Mouse (Mus musculus) kidney, embryonic 15.5 days (tissue): Measurements from ENCODE around the gene Nsun3. TPM values are rescaled to one million over a fixed set of nuclear protein-coding genes. Genes with fewer than 3 reads are reported as not detected.

Experiments used
- ATAC-seq: fragments of 200-750 bp; cut with Nextera tagmentation; replicated peaks from 2 replicates; pipeline ENCODE4 v1.8.0; 2017; ENCODE audit warnings: moderate TSS enrichment; ENCODE audit not compliant: low FRiP score
- H3K27ac ChIP-seq: fragments of 300-500 bp; sonication (generic); 2 replicates; pipeline ENCODE4 v1.5.1; 2015; ENCODE audit warnings: mild to moderate bottlenecking, inconsistent platforms
- H3K27me3 ChIP-seq: fragments of 300-500 bp; sonication (generic); 2 replicates; pipeline ENCODE4 v1.6.1; 2015; ENCODE audit warnings: inconsistent platforms
- H3K36me3 ChIP-seq: fragments of 300-500 bp; sonication (generic); 2 replicates; pipeline ENCODE4 v1.6.1; 2015; ENCODE audit warnings: inconsistent platforms
- H3K4me1 ChIP-seq: fragments of 300-500 bp; sonication (generic); 2 replicates; pipeline ENCODE4 v1.6.1; 2015; ENCODE audit warnings: inconsistent platforms
- H3K4me2 ChIP-seq: fragments of 300-500 bp; sonication (generic); 2 replicates; pipeline ENCODE4 v1.6.1; 2015; ENCODE audit warnings: moderate library complexity, mild to moderate bottlenecking, inconsistent platforms
- H3K4me3 ChIP-seq: fragments of 300-500 bp; sonication (generic); replicated peaks from 2 replicates; pipeline ENCODE4 v1.5.1; 2015; ENCODE audit warnings: mild to moderate bottlenecking, inconsistent platforms
- H3K9ac ChIP-seq: fragments of 300-500 bp; sonication (generic); 2 replicates; pipeline ENCODE4 v1.6.1; 2015; ENCODE audit warnings: mild to moderate bottlenecking, inconsistent platforms
- H3K9me3 ChIP-seq: fragments of 300-500 bp; sonication (generic); replicated peaks from 2 replicates; pipeline ENCODE4 v1.6.1; 2016; ENCODE audit warnings: inconsistent platforms
- WGBS: fragments of 180-500 bp; shearing (Covaris S2); methylation state at CpG from one replicate; pipeline ENCODE4 v1.1.7; 2015; ENCODE audit warnings: mixed read lengths; 5-methylcytosine and 5-hydroxymethylcytosine counted together
- polyA plus RNA-seq: library from polyadenylated mRNA; unstranded; fragments of >200 nt; fragmentation: Nextera tagmentation; extraction: Ambion mirVana; gene quantifications from 2 replicates; pipeline ENCODE4 v1.2.1, GENCODE M21; 2015

Gene Nsun3
- polyA plus RNA-seq = 8.5 and 8.7 TPM in 2 replicates

GRCm38 (mm10) chr16:62786621-62787331, at the start of gene Nsun3:
Nsun3 (minus strand) TSS chr16:62786818.
- WGBS = 5% methylated on average over 41 of the region's 41 CpGs
- Histone ChIP-seq H3K9me3 (no peaks in the 10 kb centered on the region), H3K27ac (peak within 1 kb of the TSS; percentile 93), H3K4me2 (peak within 1 kb of the TSS; percentile 68), H3K9ac (peak within 1 kb of the TSS; percentile 84), H3K36me3 (no peaks in the 10 kb centered on the region), H3K27me3 (no peaks in the 10 kb centered on the region), H3K4me3 (peak within 1 kb of the TSS; percentile 68), H3K4me1 (peaks cover 14% of the 10 kb centered on the region; the same call in 1 of the 2 replicates)
- peak; percentile 99 for ATAC-seq

GRCm38 (mm10) chr16:62834016-62834735, 47.6 kb upstream of the Nsun3 start:
- Histone ChIP-seq H3K4me3 (no peak overlapping the region), H3K4me1 (no peaks in the 10 kb centered on the region), H3K27ac (no peak overlapping the region), H3K36me3 (no peaks in the 10 kb centered on the region), H3K9me3 (no peaks in the 10 kb centered on the region), H3K9ac (no peak overlapping the region), H3K4me2 (no peak overlapping the region), H3K27me3 (no peaks in the 10 kb centered on the region)
- ATAC-seq = no peak
- WGBS = 74% methylated on average over 3 of the region's 3 CpGs

GRCm38 (mm10) chr16:62832481-62832880, 45.9 kb upstream of the Nsun3 start:
- peak; percentile 60; the same call in 1 of the 2 replicates for ATAC-seq
- Histone ChIP-seq H3K9me3 (no peaks in the 10 kb centered on the region), H3K9ac (no peak overlapping the region), H3K4me2 (no peak overlapping the region), H3K27me3 (no peaks in the 10 kb centered on the region), H3K4me3 (no peak overlapping the region), H3K4me1 (no peaks in the 10 kb centered on the region), H3K27ac (no peak overlapping the region), H3K36me3 (no peaks in the 10 kb centered on the region)
- WGBS = 21% methylated on average over 4 of the region's 4 CpGs

- no peak overlapping the region for H3K4me2 ChIP-seq
- no peaks in the 10 kb centered on the region for H3K4me1 ChIP-seq
- no peak overlapping the region for H3K27ac ChIP-seq
- H3K27me3 ChIP-seq = no peaks in the 10 kb centered on the region
- H3K9ac ChIP-seq = no peak overlapping the region
- H3K4me3 ChIP-seq = no peak overlapping the region
- 80% methylated on average over 2 of the region's 2 CpGs for WGBS
- ATAC-seq = no peak
- H3K36me3 ChIP-seq = no peaks in the 10 kb centered on the region
- H3K9me3 ChIP-seq = no peaks in the 10 kb centered on the region
Measured at GRCm38 (mm10) chr16:62832027-62832426, 45.4 kb upstream of the Nsun3 start.

GRCm38 (mm10) chr16:62826156-62827001, 39.8 kb upstream of the Nsun3 start:
- no peaks in the 10 kb centered on the region for H3K27me3 ChIP-seq
- WGBS = 76% methylated on average over 12 of the region's 12 CpGs
- no peak overlapping the region for H3K9ac ChIP-seq
- H3K4me3 ChIP-seq = no peak overlapping the region
- no peaks in the 10 kb centered on the region for H3K4me1 ChIP-seq
- H3K27ac ChIP-seq = no peak overlapping the region
- H3K36me3 ChIP-seq = peaks cover 2% of the 10 kb centered on the region; the same call in 1 of the 2 replicates
- no peaks in the 10 kb centered on the region for H3K9me3 ChIP-seq
- H3K4me2 ChIP-seq = no peak overlapping the region
- ATAC-seq = no peak

GRCm38 (mm10) chr16:62822472-62822871, 35.9 kb upstream of the Nsun3 start:
- H3K36me3 ChIP-seq = peaks cover 2% of the 10 kb centered on the region; the same call in 1 of the 2 replicates
- no peak for ATAC-seq
- H3K9ac ChIP-seq = no peak overlapping the region
- no peak overlapping the region for H3K4me3 ChIP-seq
- H3K4me2 ChIP-seq = no peak overlapping the region
- no peaks in the 10 kb centered on the region for H3K4me1 ChIP-seq
- no peak overlapping the region for H3K27ac ChIP-seq
- H3K9me3 ChIP-seq = no peaks in the 10 kb centered on the region
- WGBS = 97% methylated on average over 6 of the region's 6 CpGs
- H3K27me3 ChIP-seq = no peaks in the 10 kb centered on the region

- no peaks in the 10 kb centered on the region for H3K4me1 ChIP-seq
- H3K4me3 ChIP-seq = no peak within 1 kb of the TSS
- H3K9ac ChIP-seq = no peak within 1 kb of the TSS
- WGBS = 83% methylated on average over 5 of the region's 5 CpGs
- no peaks in the 10 kb centered on the region for H3K27me3 ChIP-seq
- no peak within 1 kb of the TSS for H3K4me2 ChIP-seq
- no peak within 1 kb of the TSS for H3K27ac ChIP-seq
- no peak for ATAC-seq
- H3K36me3 ChIP-seq = peaks cover 7% of the 10 kb centered on the region; the same call in 1 of the 2 replicates
- no peaks in the 10 kb centered on the region for H3K9me3 ChIP-seq
Measured at GRCm38 (mm10) chr16:62814491-62814890, 27.9 kb upstream of the Nsun3 start, which contains the start of gene Stx19. Stx19 (plus strand) TSS chr16:62814676.

- Histone ChIP-seq H3K9ac (no peak overlapping the region), H3K4me2 (no peak overlapping the region), H3K4me3 (no peak overlapping the region), H3K27me3 (no peaks in the 10 kb centered on the region), H3K4me1 (no peaks in the 10 kb centered on the region), H3K36me3 (peaks cover 7% of the 10 kb centered on the region; the same call in 1 of the 2 replicates), H3K9me3 (no peaks in the 10 kb centered on the region), H3K27ac (no peak overlapping the region)
- no peak for ATAC-seq
- WGBS = 92% methylated on average over 5 of the region's 5 CpGs
Measured at GRCm38 (mm10) chr16:62813790-62814189, 27.2 kb upstream of the Nsun3 start.

GRCm38 (mm10) chr16:62810855-62811254, 24.2 kb upstream of the Nsun3 start:
- Histone ChIP-seq H3K27me3 (no peaks in the 10 kb centered on the region), H3K4me2 (no peak overlapping the region), H3K4me1 (peaks cover 5% of the 10 kb centered on the region; the same call in 1 of the 2 replicates), H3K27ac (no peak overlapping the region), H3K36me3 (peaks cover 7% of the 10 kb centered on the region; the same call in 1 of the 2 replicates), H3K4me3 (no peak overlapping the region), H3K9me3 (no peaks in the 10 kb centered on the region), H3K9ac (no peak overlapping the region)
- WGBS = 88% methylated on average over 4 of the region's 4 CpGs
- ATAC-seq = no peak

GRCm38 (mm10) chr16:62807249-62807979, 20.8 kb upstream of the Nsun3 start:
- WGBS = 55% methylated on average over 8 of the region's 8 CpGs
- Histone ChIP-seq H3K27ac (0 out of 2 replicates have a peak overlapping the region, but pooled peaks have one; percentile 27), H3K27me3 (no peaks in the 10 kb centered on the region), H3K4me3 (no peak overlapping the region), H3K4me2 (no peak overlapping the region), H3K4me1 (peaks cover 5% of the 10 kb centered on the region; the same call in 1 of the 2 replicates), H3K36me3 (peaks cover 22% of the 10 kb centered on the region; the same call in 1 of the 2 replicates), H3K9me3 (no peaks in the 10 kb centered on the region), H3K9ac (no peak overlapping the region)
- peak; percentile 86 for ATAC-seq

- WGBS = 92% methylated on average over 3 of the region's 3 CpGs
- Histone ChIP-seq H3K4me3 (no peak overlapping the region), H3K4me1 (peaks cover 5% of the 10 kb centered on the region; the same call in 1 of the 2 replicates), H3K9ac (no peak overlapping the region), H3K27ac (no peak overlapping the region), H3K4me2 (no peak overlapping the region), H3K27me3 (no peaks in the 10 kb centered on the region), H3K36me3 (peaks cover 28% of the 10 kb centered on the region), H3K9me3 (no peaks in the 10 kb centered on the region)
- ATAC-seq = no peak
Measured at GRCm38 (mm10) chr16:62804621-62805020, 18.0 kb upstream of the Nsun3 start.
